Mouse (Mus musculus) bone marrow, adult 2 months (tissue): ENCODE data around the gene Rab3b.

Experiments
- CTCF ChIP-seq: fragments of 200-500 bp; IDR thresholded peaks from 2 replicates; pipeline ENCODE4 v1.5.1; 2011; ENCODE audit warnings: low read length, control low read depth; ENCODE audit not compliant: control insufficient read depth, insufficient read depth
- POLR2A ChIP-seq: fragments of 200-500 bp; IDR thresholded peaks from 2 replicates; pipeline ENCODE4 v1.6.1; 2011; ENCODE audit warnings: low read depth, mild to moderate bottlenecking, control low read depth, low read length, borderline replicate concordance; ENCODE audit not compliant: control insufficient read depth

DNA sequence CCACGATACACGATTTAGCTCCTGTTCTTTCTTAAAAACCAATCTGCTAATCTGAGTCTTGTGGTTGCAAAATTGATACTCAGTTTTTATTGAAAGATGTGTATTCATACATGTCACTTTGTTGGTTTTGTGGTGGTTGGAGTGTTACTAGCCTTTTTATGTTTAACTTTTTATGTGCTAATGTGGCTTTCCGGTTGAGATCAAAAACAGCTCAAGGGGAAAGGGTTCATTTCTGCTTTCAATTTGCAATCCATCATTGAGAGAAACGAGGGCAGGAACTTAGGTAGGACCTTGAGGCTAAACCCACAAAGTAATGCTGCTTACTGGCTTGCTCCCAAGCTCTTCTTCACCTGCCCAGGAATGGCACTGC lies 108.6 kb downstream of the Rab3b start:
- TF ChIP-seq POLR2A (no peak), CTCF (no peak)
